Mouse (Mus musculus): ENCODE data around the gene Kat2a.
A peak's percentile ranks its signal among the peaks of the same experiment; 100 is the strongest.

- TF ChIP-seq KAT2A (conservative IDR thresholded peaks at IDR 0.05; ENCODE audit: low read depth, low read length): no peak
- TF ChIP-seq ZMIZ1 (IDR thresholded peaks at IDR 0.05; ENCODE audit: low read depth, low read length): peak; percentile 57; the same call in 1 of the 2 replicates
- TF ChIP-seq CHD1 (IDR thresholded peaks at IDR 0.05; ENCODE audit: low read depth, low read length): no peak
- peak; percentile 78 for TF ChIP-seq GATA1 (IDR thresholded peaks at IDR 0.05; ENCODE audit: low read depth, low read length)
- TF ChIP-seq MAX (IDR thresholded peaks at IDR 0.05; ENCODE audit: low read length): peak; percentile 56
- TF ChIP-seq POLR2A (IDR thresholded peaks at IDR 0.05; ENCODE audit: control insufficient read depth in 1 of 2, insufficient read depth in 1 of 2, low read depth in 1 of 2, low read length in 2 of 2, poor library complexity in 1 of 2): peak; percentile 31 to 63; a peak in 2 of 4 replicates
- TF ChIP-seq ELF1 (IDR thresholded peaks at IDR 0.05; ENCODE audit: low read depth, low read length): peak; percentile 66
- no peak; a peak in 1 of 6 replicates for TF ChIP-seq CTCF (IDR thresholded peaks at IDR 0.05 in 2 of 3, conservative IDR thresholded peaks at IDR 0.05 in 1 of 3; ENCODE audit: control insufficient read depth in 1 of 3, insufficient read depth in 1 of 3, low read depth in 2 of 3, low read length in 3 of 3, poor library complexity in 1 of 3, severe bottlenecking in 1 of 3)
- TF ChIP-seq HCFC1 (IDR thresholded peaks at IDR 0.05; ENCODE audit: low read depth, low read length): peak; percentile 74
Observed at GRCm38 (mm10) chr11:100713735-100714533, 1.7 kb upstream of the Kat2a start, which contains the start of gene Hspb9.

Data from MEL (cell line).